Mouse (Mus musculus): ENCODE measurements around the gene Olfr1019. TPM values are rescaled to one million over a fixed set of nuclear protein-coding genes. Genes with fewer than 3 reads are reported as not detected.

The Olfr1019 gene
- polyA plus RNA-seq (2016; fragmentation: Nextera tagmentation; extraction: Ambion mirVana): not detected in 2 replicates

GRCm38 (mm10) chr2:85845383-85845782 lies at the start of gene Olfr1019:
Olfr1019 (minus strand) TSS chr2:85845483.
- H3K4me1 ChIP-seq: no peaks in the 10 kb centered on the region

GRCm38 (mm10) chr2:85885340-85885739 lies 40.1 kb upstream of the Olfr1019 start, which contains the start of gene Olfr1023:
Olfr1023 (plus strand) TSS chr2:85885640.
- Histone ChIP-seq H3K9me3 (no peaks in the 10 kb centered on the region), H3K36me3 (no peaks in the 10 kb centered on the region), H3K9ac (no peak within 1 kb of the TSS), H3K27ac (no peak within 1 kb of the TSS), H3K4me2 (replicated peaks) (no peak within 1 kb of the TSS), H3K4me1 (no peaks in the 10 kb centered on the region), H3K27me3 (no peaks in the 10 kb centered on the region), H3K4me3 (no peak within 1 kb of the TSS)
- ATAC-seq (ENCODE audit: insufficient number of reproducible peaks, insufficient read depth, low FRiP score, low TSS enrichment): no peak
- 76% methylated on average over 2 of the region's 2 CpGs for whole genome bisulfite sequencing

More at GRCm38 (mm10) chr2:85845383-85845782, at the start of gene Olfr1019:
- ATAC-seq (ENCODE audit: insufficient number of reproducible peaks, insufficient read depth, low FRiP score, low TSS enrichment): no peak
- H3K27me3 ChIP-seq: no peaks in the 10 kb centered on the region
- no peak within 1 kb of the TSS for H3K9ac ChIP-seq
- no peak within 1 kb of the TSS for H3K27ac ChIP-seq
- no peaks in the 10 kb centered on the region for H3K36me3 ChIP-seq
- no peak within 1 kb of the TSS for H3K4me2 ChIP-seq (replicated peaks)
- no peak within 1 kb of the TSS for H3K4me3 ChIP-seq
- H3K9me3 ChIP-seq: no peaks in the 10 kb centered on the region

DNA sequence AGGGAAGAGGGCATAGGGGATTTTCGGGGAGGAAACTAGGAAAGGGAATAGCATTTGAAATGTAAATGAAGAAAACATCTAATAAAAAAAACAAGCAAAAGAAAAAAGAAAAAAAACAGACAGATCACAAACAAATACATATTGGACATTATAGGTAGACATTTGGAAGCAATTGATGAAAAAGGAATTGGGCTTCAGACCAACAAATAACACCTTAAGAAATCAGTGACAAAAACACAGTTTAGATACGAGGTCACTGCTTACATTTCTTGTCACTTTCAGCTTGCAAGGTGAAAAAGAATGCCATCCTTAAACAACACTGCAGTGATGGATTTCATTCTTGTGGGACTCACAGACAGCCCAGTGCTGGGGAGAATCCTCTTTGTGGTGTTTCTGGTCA lies 23.0 kb upstream of the Olfr1019 start, which contains the start of gene Olfr1022:
Gene Olfr1022, plus strand, starts transcription at position 301 of the 400 bp plus-strand sequence.
- no peaks in the 10 kb centered on the region for H3K9me3 ChIP-seq
- H3K4me2 ChIP-seq (replicated peaks): no peak within 1 kb of the TSS
- WGBS: 63% methylated on average over 2 of the region's 2 CpGs
- H3K27ac ChIP-seq: no peak within 1 kb of the TSS
- H3K36me3 ChIP-seq: no peaks in the 10 kb centered on the region
- no peak within 1 kb of the TSS for H3K4me3 ChIP-seq
- no peak within 1 kb of the TSS for H3K9ac ChIP-seq
- no peaks in the 10 kb centered on the region for H3K27me3 ChIP-seq
- H3K4me1 ChIP-seq: no peaks in the 10 kb centered on the region
- ATAC-seq (ENCODE audit: insufficient number of reproducible peaks, insufficient read depth, low FRiP score, low TSS enrichment): no peak

DNA sequence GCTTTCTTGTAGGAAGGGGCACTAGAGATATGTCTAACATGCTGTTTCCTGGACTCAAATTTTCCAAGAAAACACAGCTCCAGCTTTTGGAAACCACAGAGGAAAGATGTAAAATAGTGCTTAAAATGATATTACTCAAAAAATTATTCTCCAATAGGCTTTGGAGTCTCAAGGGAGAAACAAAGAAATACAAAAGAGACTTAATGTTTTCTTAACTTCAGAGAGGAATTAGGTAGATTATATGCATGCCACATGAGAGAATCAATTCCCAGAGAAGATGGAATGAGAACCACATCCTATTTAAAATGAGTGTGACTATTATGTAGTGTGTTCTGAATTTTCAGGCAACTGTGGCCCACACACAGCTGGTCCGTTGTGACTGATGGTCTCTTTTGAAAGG lies 1.4 kb upstream of the Olfr1019 start, which contains the start of gene Olfr1020:
Gene Olfr1020, plus strand, starts transcription at position 301 of the 400 bp plus-strand sequence.
- Histone ChIP-seq H3K9ac (no peak within 1 kb of the TSS), H3K27ac (no peak within 1 kb of the TSS), H3K4me3 (no peak within 1 kb of the TSS), H3K4me1 (no peaks in the 10 kb centered on the region), H3K4me2 (replicated peaks) (no peak within 1 kb of the TSS), H3K27me3 (no peaks in the 10 kb centered on the region), H3K36me3 (no peaks in the 10 kb centered on the region), H3K9me3 (no peaks in the 10 kb centered on the region)
- no peak for ATAC-seq (ENCODE audit: insufficient number of reproducible peaks, insufficient read depth, low FRiP score, low TSS enrichment)
- 88% methylated on average over 1 of the region's 1 CpGs for WGBS

GRCm38 (mm10) chr2:85818179-85818578 lies 27.1 kb downstream of the Olfr1019 start, which contains the start of gene Olfr1018:
Olfr1018 (plus strand) TSS chr2:85818479.
- no peak within 1 kb of the TSS for H3K9ac ChIP-seq
- no peak for ATAC-seq (ENCODE audit: insufficient number of reproducible peaks, insufficient read depth, low FRiP score, low TSS enrichment)
- no peaks in the 10 kb centered on the region for H3K9me3 ChIP-seq
- no peaks in the 10 kb centered on the region for H3K36me3 ChIP-seq
- no peaks in the 10 kb centered on the region for H3K4me1 ChIP-seq
- no peak within 1 kb of the TSS for H3K4me2 ChIP-seq (replicated peaks)
- no peak within 1 kb of the TSS for H3K4me3 ChIP-seq
- H3K27me3 ChIP-seq: no peaks in the 10 kb centered on the region
- no peak within 1 kb of the TSS for H3K27ac ChIP-seq

DNA sequence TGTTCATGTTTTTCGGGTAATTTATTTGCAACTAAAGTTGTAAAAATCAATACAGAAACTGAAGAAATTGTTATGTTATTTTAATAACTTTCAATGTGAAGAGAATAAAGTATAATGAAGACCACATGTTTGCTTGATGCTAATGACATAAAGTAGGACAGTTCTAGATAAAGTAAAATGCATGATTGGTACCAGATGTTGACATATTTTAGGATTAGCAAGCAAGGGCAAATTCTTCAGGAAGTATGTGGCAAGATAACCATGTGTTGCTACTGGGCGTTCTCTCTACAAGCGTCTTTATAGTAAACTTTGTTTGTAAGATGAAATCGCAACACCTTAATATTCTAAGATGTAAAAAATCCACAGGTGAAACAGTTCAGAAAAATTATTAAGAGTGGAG lies 40.8 kb downstream of the Olfr1019 start:
- Histone ChIP-seq H3K27ac (no peak overlapping the region), H3K4me2 (replicated peaks) (no peak overlapping the region), H3K36me3 (no peaks in the 10 kb centered on the region), H3K4me3 (no peak overlapping the region), H3K9me3 (no peaks in the 10 kb centered on the region), H3K9ac (no peak overlapping the region), H3K4me1 (no peaks in the 10 kb centered on the region), H3K27me3 (no peaks in the 10 kb centered on the region)
- ATAC-seq (ENCODE audit: insufficient number of reproducible peaks, insufficient read depth, low FRiP score, low TSS enrichment): no peak
- WGBS: 43% methylated on average over 4 of the region's 4 CpGs

DNA sequence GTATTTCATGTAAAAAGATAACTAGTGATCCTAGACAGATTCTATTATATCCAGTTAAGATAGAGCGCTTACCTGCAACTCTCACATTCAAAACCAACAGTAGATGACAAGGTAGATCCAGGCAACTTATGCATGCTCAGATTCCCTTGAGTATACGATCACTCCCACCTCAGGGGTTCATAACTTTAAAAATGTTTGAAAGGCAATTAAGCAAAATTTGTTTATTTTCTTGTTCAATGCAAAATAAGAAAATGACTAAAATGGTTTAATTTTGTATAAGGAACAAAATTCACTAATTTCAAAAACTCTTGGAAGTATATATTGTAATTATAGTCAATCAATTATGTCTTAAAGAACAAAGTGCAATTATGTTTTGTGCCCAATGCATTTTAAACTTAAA lies 42.8 kb downstream of the Olfr1019 start, which contains the start of gene Olfr1016:
Gene Olfr1016, minus strand, starts transcription at position 101 of the 400 bp plus-strand sequence.
- WGBS: 94% methylated on average over 2 of the region's 2 CpGs
- H3K27ac ChIP-seq: no peak within 1 kb of the TSS

DNA sequence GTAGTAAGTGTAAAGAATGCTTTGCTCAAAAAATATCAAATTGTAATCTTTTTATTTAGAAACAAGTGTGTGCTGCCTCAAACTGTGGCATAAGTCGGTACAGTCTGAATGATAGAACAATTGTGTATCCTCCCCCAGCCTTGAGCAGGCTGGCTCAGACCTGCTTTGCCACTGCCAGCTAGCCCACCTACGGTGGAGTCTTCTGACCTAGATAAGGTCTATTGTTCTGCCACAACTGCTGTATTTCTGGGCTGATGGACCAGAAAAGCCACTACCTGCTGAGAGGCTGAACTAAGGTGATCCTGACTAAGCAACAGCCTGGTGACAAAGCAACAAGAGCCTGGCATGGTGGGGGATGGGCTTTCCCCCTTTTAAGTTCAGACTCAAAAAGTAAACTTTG lies 53.0 kb downstream of the Olfr1019 start:
- Histone ChIP-seq H3K9me3 (no peaks in the 10 kb centered on the region), H3K36me3 (no peaks in the 10 kb centered on the region), H3K27ac (no peak overlapping the region), H3K4me3 (no peak overlapping the region), H3K9ac (no peak overlapping the region), H3K27me3 (no peaks in the 10 kb centered on the region), H3K4me2 (replicated peaks) (no peak overlapping the region), H3K4me1 (no peaks in the 10 kb centered on the region)
- no peak for ATAC-seq (ENCODE audit: insufficient number of reproducible peaks, insufficient read depth, low FRiP score, low TSS enrichment)
- WGBS: 37% methylated on average over 2 of the region's 2 CpGs

More for the DNA sequence above, 42.8 kb downstream of the Olfr1019 start, which contains the start of gene Olfr1016:
- Histone ChIP-seq H3K27me3 (no peaks in the 10 kb centered on the region), H3K4me2 (replicated peaks) (no peak within 1 kb of the TSS), H3K4me1 (no peaks in the 10 kb centered on the region), H3K9me3 (no peaks in the 10 kb centered on the region), H3K4me3 (no peak within 1 kb of the TSS), H3K36me3 (no peaks in the 10 kb centered on the region), H3K9ac (no peak within 1 kb of the TSS)
- ATAC-seq (ENCODE audit: insufficient number of reproducible peaks, insufficient read depth, low FRiP score, low TSS enrichment): no peak

Other genes starting within 250 kb of the Olfr1019 start
- not detected in 2 replicates for gene Olfr1000, start 233.6 kb downstream of the Olfr1019 start, polyA plus RNA-seq (2016; fragmentation: Nextera tagmentation; extraction: Ambion mirVana)
- gene Olfr1002, start 194.8 kb downstream of the Olfr1019 start, polyA plus RNA-seq (2016; fragmentation: Nextera tagmentation; extraction: Ambion mirVana): not detected in 2 replicates
- not detected in 2 replicates for gene Olfr154, start 181.0 kb downstream of the Olfr1019 start, polyA plus RNA-seq (2016; fragmentation: Nextera tagmentation; extraction: Ambion mirVana)
- gene Olfr1006, start 166.7 kb downstream of the Olfr1019 start, polyA plus RNA-seq (2016; fragmentation: Nextera tagmentation; extraction: Ambion mirVana): not detected in 2 replicates
- not detected in 2 replicates for gene Olfr1008, start 156.1 kb downstream of the Olfr1019 start, polyA plus RNA-seq (2016; fragmentation: Nextera tagmentation; extraction: Ambion mirVana)
- gene Olfr1009, start 130.1 kb downstream of the Olfr1019 start, polyA plus RNA-seq (2016; fragmentation: Nextera tagmentation; extraction: Ambion mirVana): not detected in 2 replicates
- gene Olfr1012, start 82.7 kb downstream of the Olfr1019 start, polyA plus RNA-seq (2016; fragmentation: Nextera tagmentation; extraction: Ambion mirVana): not detected in 2 replicates
- gene Olfr1013, start 78.4 kb downstream of the Olfr1019 start, polyA plus RNA-seq (2016; fragmentation: Nextera tagmentation; extraction: Ambion mirVana): not detected in 2 replicates
- gene Olfr1014, start 72.8 kb downstream of the Olfr1019 start, polyA plus RNA-seq (2016; fragmentation: Nextera tagmentation; extraction: Ambion mirVana): not detected in 2 replicates
- not detected in 2 replicates for gene Olfr1015, start 63.5 kb downstream of the Olfr1019 start, polyA plus RNA-seq (2016; fragmentation: Nextera tagmentation; extraction: Ambion mirVana)
- not detected in 2 replicates for gene Olfr1016, start 42.9 kb downstream of the Olfr1019 start, polyA plus RNA-seq (2016; fragmentation: Nextera tagmentation; extraction: Ambion mirVana)
- not detected in 2 replicates for gene Olfr1018, start 27.0 kb downstream of the Olfr1019 start, polyA plus RNA-seq (2016; fragmentation: Nextera tagmentation; extraction: Ambion mirVana)
- gene Olfr1020, start 1.5 kb upstream of the Olfr1019 start, polyA plus RNA-seq (2016; fragmentation: Nextera tagmentation; extraction: Ambion mirVana): not detected in 2 replicates
- gene Olfr1022, start 23.1 kb upstream of the Olfr1019 start, polyA plus RNA-seq (2016; fragmentation: Nextera tagmentation; extraction: Ambion mirVana): not detected in 2 replicates
- not detected in 2 replicates for gene Olfr1023, start 40.2 kb upstream of the Olfr1019 start, polyA plus RNA-seq (2016; fragmentation: Nextera tagmentation; extraction: Ambion mirVana)
- gene Olfr1024, start 59.6 kb upstream of the Olfr1019 start, polyA plus RNA-seq (2016; fragmentation: Nextera tagmentation; extraction: Ambion mirVana): not detected in 2 replicates
- not detected in 2 replicates for gene Olfr1025-ps1, start 69.7 kb upstream of the Olfr1019 start, polyA plus RNA-seq (2016; fragmentation: Nextera tagmentation; extraction: Ambion mirVana)
- not detected in 2 replicates for gene Olfr1026, start 76.1 kb upstream of the Olfr1019 start, polyA plus RNA-seq (2016; fragmentation: Nextera tagmentation; extraction: Ambion mirVana)
- gene Olfr1028, start 105.0 kb upstream of the Olfr1019 start, polyA plus RNA-seq (2016; fragmentation: Nextera tagmentation; extraction: Ambion mirVana): not detected in 2 replicates
- not detected in 2 replicates for gene Olfr1029, start 128.4 kb upstream of the Olfr1019 start, polyA plus RNA-seq (2016; fragmentation: Nextera tagmentation; extraction: Ambion mirVana)
- not detected in 2 replicates for gene Olfr1030, start 133.8 kb upstream of the Olfr1019 start, polyA plus RNA-seq (2016; fragmentation: Nextera tagmentation; extraction: Ambion mirVana)
- not detected in 2 replicates for gene Olfr1031, start 144.8 kb upstream of the Olfr1019 start, polyA plus RNA-seq (2016; fragmentation: Nextera tagmentation; extraction: Ambion mirVana)
- not detected in 2 replicates for gene Olfr1032, start 160.1 kb upstream of the Olfr1019 start, polyA plus RNA-seq (2016; fragmentation: Nextera tagmentation; extraction: Ambion mirVana)
- gene Olfr1033, start 175.2 kb upstream of the Olfr1019 start, polyA plus RNA-seq (2016; fragmentation: Nextera tagmentation; extraction: Ambion mirVana): 0.78 TPM in 1 of 2 replicates, not detected in the other
- not detected in 2 replicates for gene Olfr1034, start 200.4 kb upstream of the Olfr1019 start, polyA plus RNA-seq (2016; fragmentation: Nextera tagmentation; extraction: Ambion mirVana)
- not detected in 2 replicates for gene Olfr1036, start 228.5 kb upstream of the Olfr1019 start, polyA plus RNA-seq (2016; fragmentation: Nextera tagmentation; extraction: Ambion mirVana)
- gene Olfr1037, start 241.9 kb upstream of the Olfr1019 start, polyA plus RNA-seq (2016; fragmentation: Nextera tagmentation; extraction: Ambion mirVana): not detected in 2 replicates